In the genomic region with DNA sequence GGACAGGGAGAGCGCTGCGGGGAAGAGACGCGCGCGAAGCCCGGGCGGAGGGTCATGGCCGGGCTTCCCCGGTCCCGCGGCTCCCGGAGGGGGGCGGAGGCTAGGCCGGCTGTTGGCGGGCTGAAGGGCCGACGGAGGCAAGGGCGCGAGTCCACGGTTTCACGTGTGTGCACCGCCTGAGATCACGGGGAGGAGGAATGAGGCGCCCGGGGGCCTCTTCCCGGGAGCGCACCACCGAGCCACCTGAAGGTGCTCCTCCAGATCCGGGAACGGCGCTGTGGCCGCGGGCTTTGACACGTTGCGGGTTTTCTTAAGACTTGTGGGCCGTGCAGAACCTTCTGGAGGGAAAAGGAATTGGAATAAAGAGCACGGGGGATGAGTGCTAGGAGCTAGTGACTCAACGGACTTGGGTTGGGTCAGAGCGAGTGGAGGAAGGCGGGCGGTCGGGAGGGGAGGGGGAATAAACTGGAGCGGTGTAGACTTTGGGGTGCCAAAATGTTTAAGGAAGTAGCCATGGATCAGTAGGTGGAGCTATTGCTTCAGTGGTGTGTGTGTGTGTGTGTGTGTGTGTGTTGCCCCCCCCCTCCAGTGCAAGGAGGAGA, we compare ENCODE assay signal across 7 mouse cellular contexts. TPM values are rescaled to one million over a fixed set of nuclear protein-coding genes. Genes with fewer than 3 reads are reported as not detected.
A peak's percentile ranks its signal among the peaks of the same experiment; 100 is the strongest.
DNase-seq lines count a peak whose midpoint lies in the region; ATAC-seq lines count a peak whose summit lies in the region.

No protein-coding gene starts in this region.

- no peaks in the 10 kb centered on the region for H3K9me3 ChIP-seq in midbrain, embryonic 10.5 days (replicated peaks)

- no peaks in the 10 kb centered on the region for H3K27me3 ChIP-seq in midbrain, embryonic 10.5 days (ENCODE audit: low read depth, poor library complexity, severe bottlenecking)

- peak overlapping the region; percentile 97 for H3K27ac ChIP-seq in midbrain, embryonic 10.5 days (replicated peaks)

- H3K4me1 ChIP-seq in midbrain, embryonic 10.5 days = peaks cover 22% of the 10 kb centered on the region

- peak; percentile 19 for ATAC-seq in inflammation-experienced regulatory T-cells, adult 6 months

- DNase-seq in adrenal gland, adult (ENCODE audit: inconsistent age in 2 of 2, low spot score in 1 of 2) = peak; percentile 87 to 95
- DNase-seq in embryo, embryonic 10 days (ENCODE audit: low spot score) = peak; percentile 80
- DNase-seq in gastrocnemius, postnatal 10 days = peak; percentile 70
- DNase-seq in left cerebral cortex, postnatal 25 days (ENCODE audit: low spot score in 2 of 2) = peak; percentile 64 to 82
- peak; percentile 70 for DNase-seq in midbrain, embryonic 10.5 days (ENCODE audit: low spot score)
- peak; percentile 54 for DNase-seq in right cerebral cortex, postnatal 4 days

- under 1% methylated on average over 44 of the region's 44 CpGs for WGBS in midbrain, embryonic 10.5 days

- H3K36me3 ChIP-seq in midbrain, embryonic 10.5 days = peaks cover 5% of the 10 kb centered on the region

- peak overlapping the region; percentile 97 for H3K4me3 ChIP-seq in midbrain, embryonic 10.5 days

- intact Hi-C loops in left cerebral cortex, postnatal 25 days (cut with DNase I) = no loop called here

RNA-seq across cellular contexts. Expression of a gene that starts 0.7 kb away (rescaled TPM):
- total RNA-seq in gastrocnemius, postnatal 10 days (2021) = 100 to 1,000 TPM; 231 to 242 TPM
- polyA plus RNA-seq in inflammation-experienced regulatory T-cells, adult 6 months (2017; shearing (Covaris generic)) = 10 to 100 TPM; 22.5 to 49.0 (median 24.8) TPM
- 10 to 100 TPM; 59.9 to 60.2 TPM for total RNA-seq in left cerebral cortex, postnatal 25 days (2021)
- 129 and 143 TPM in 2 replicates for polyA plus RNA-seq in midbrain, embryonic 10.5 days (2016; fragmentation: Nextera tagmentation; extraction: Ambion mirVana)

RNA-seq across cellular contexts. Expression of a gene that starts 0.8 kb away (rescaled TPM):
- total RNA-seq in gastrocnemius, postnatal 10 days (2021) = 10 to 100 TPM; 40.0 to 45.3 TPM
- 10 to 100 TPM; 31.2 to 43.0 (median 36.4) TPM for polyA plus RNA-seq in inflammation-experienced regulatory T-cells, adult 6 months (2017; shearing (Covaris generic))
- 100 to 1,000 TPM; 440 to 493 TPM for total RNA-seq in left cerebral cortex, postnatal 25 days (2021)
- 43.3 and 55.5 TPM in 2 replicates for polyA plus RNA-seq in midbrain, embryonic 10.5 days (2016; fragmentation: Nextera tagmentation; extraction: Ambion mirVana)

RNA-seq across cellular contexts. Expression of a gene that starts 32.8 kb away (rescaled TPM):
- total RNA-seq in gastrocnemius, postnatal 10 days (2021) = 10 to 100 TPM; 35.8 to 40.6 TPM
- 1 to 10 TPM; 3.2 to 6.5 (median 5.5) TPM for polyA plus RNA-seq in inflammation-experienced regulatory T-cells, adult 6 months (2017; shearing (Covaris generic))
- 10 to 100 TPM; 37.5 to 38.4 TPM for total RNA-seq in left cerebral cortex, postnatal 25 days (2021)
- polyA plus RNA-seq in midbrain, embryonic 10.5 days (2016; fragmentation: Nextera tagmentation; extraction: Ambion mirVana) = 1.7 and 2.3 TPM in 2 replicates

Comparison
In these comparisons a context has a peak if more than half of its experiments do, and no peak if none do; other contexts are left out.
1. Peak in every context shown above with its lines: DNase-seq, ATAC-seq, H3K4me3 ChIP-seq and H3K27ac ChIP-seq.
2. RNA of a gene that starts 0.8 kb away (total RNA-seq): 440 to 493 TPM in left cerebral cortex, postnatal 25 days; 40.0 to 45.3 TPM in gastrocnemius, postnatal 10 days; every median in the first group is over 4 times any median in the second.